Mouse (Mus musculus) right cerebral cortex, postnatal 14 days (tissue): Measurements from ENCODE around the gene Psmb3.
"Not testable (repeated sequence)": the region's sequence is repeated elsewhere in the genome, so short reads cannot be mapped to it uniquely, and the experiment has no call there.

Experiments used
- DNase-seq: peaks from one replicate; pipeline ENCODE4 v3.0.0; 2022

Gene Psmb3

GRCm38 (mm10) chr11:97703039-97703826 is at the start of gene Psmb3:
Gene Psmb3 (plus strand): TSS chr11:97703399.
- DNase-seq, result peak; percentile 99

DNA sequence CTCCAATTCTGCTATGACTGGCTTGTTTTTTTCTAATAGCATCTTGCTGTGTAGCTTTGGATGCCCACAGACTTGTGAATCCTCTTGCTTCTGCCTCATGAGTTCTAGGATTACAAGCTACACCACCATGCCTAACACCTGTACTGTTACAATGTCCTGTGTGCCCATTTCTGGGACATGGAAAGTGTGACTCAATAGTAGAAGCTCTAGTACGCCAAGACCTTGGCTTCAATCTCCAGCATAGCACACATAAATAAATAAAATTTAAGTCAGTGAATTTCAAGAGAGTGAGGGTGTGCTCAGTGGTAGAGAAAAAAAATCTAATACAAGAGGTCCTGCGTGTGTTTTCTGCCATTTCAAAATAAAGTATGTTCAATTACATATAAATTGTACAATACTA is 49.0 kb upstream of the Psmb3 start:
- no peak for DNase-seq

- DNase-seq, result no peak
These were observed 46.8 kb upstream of the Psmb3 start for GRCm38 (mm10) chr11:97656269-97656971.

DNA sequence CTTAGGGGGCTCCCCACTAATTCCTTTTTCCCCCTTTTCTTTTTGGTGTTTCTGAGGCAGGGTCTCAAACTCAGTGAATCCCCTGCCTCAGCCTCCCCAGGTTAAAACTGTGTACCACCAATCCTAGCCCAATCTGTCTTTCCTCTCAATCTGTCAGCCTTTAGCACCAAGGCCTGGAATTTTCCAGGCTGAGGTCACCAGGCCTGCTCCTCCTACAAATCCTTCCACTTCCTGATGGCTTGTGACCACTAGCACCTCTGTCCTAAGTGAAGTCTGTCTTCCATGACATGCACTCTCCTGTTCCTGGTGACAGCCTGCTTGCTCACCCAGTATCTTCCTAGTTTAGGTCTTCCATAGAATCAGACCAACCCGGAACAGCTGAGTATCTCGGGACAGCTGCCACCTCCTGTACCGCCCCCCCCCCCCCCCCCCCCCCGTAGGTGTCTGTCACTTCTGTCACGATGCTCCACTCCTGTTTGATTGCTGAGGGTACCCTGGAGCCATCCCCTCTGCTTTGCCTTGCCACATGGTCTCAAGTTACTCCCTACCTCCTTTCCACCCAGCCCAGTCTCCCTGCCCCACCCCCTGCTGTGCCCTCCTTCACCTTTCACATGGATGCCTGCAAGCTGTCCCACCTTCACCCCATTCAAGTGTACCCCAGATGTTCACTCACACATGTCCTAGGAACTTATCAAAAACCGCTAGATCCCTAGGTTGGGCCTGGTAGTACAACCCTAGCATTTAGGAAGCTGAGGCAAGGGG is 45.8 kb upstream of the Psmb3 start:
- no peak for DNase-seq

GRCm38 (mm10) chr11:97657967-97658366 is 45.2 kb upstream of the Psmb3 start:
- DNase-seq, result not testable (repeated sequence)

- DNase-seq, result no peak
These were observed 44.4 kb upstream of the Psmb3 start for GRCm38 (mm10) chr11:97658751-97659266.

DNA sequence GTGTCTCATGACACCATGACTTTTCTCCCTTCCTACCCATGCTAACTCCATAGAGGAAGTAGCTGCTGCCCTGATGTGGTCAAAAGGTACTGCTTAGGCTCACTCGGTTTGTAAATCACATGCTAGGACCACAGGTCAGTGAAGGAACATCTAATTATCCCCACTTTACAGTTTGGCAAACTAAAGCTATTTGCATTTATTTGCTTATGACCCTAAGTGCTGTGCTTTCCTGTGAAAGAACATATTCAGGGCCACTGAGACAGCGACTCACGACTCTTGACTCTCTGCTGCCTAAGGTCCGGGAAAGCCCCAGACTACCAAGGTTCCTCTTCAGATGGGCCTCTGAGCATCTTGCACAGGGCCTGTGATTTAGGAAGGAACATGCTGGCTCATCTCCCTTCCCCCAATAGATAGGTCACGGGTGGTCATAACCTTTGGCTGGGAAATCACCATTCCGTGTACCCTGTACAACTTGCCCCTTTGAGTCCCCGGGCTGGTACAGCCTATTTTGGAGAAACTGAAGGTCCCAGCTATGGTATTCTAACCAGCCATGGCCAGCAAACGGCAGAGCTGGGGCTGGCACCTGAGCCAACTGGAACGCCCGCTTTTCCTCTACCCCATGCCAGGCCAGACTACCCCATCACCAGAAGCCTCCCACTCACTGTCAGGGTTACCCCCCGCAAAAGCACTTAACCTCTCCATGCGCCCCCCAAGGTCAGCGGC is 43.8 kb upstream of the Psmb3 start:
- DNase-seq, result no peak

GRCm38 (mm10) chr11:97659990-97660714 is 43.0 kb upstream of the Psmb3 start:
- peak; percentile 67 for DNase-seq

DNA sequence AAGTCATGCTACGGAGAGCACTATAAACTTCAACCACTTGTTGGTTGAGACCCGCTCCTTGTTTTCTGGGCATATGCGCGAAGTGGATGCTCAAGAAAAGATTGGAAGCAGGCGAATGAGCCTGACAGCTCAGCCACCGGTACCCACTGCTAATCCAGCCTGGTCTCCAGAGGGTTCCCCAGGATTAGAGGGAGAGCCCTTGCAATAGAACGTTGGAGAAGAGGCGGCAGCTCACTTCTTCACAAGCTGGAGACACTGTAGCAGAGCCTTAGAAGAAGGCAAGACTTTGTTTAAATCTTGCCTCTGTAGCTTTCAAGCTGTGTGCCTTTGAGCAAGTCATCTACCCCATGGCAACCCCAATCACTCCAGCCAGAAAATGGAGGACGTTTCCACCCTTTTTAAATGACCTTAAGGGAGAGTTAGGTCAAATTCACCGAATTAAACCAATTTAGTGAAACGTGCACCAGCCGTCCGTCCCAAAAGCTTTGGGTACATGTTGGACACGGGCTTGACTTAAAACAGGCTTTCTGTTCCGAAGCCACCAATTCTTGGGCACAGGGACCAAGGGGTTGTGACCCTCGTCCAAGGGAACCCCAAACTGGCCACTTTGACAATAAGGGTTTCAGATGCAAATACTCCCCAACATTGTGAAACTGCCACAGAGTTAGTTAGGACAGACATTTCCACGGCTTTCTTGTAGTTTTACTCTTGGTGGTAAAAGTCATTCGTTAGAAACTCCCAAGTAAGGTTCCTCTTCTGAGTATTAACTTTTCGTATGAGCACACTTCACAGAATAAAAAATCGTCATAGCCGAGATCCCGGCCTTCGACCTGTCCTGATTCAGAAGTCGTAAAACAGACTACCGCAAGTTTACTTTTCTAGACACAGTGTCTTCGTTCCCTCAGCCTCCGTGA is 42.2 kb upstream of the Psmb3 start:
- no peak for DNase-seq

DNA sequence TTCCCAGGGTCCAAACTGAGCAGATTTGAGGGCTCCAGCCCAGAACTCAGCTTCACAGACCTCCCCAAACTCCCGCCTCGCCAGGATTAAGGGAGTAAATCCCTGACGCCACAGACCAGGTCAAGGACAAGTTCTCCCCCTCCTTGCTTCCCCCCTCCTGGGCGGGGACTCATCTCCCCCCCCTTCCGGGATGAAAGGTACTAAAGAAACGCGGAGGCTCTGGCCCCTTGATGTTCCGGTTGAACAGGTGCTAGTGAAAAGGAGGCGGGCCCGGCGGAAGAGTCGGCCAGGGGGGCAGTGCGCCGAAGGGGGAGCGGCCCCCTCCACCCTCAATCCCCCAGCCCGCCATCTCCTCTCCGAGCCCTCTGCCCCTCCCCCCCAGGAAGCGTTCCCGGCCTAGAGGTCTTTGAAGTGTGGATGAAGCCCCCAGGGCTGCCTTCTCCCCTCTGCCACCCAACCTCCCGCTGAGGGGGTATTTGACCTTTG is 41.5 kb upstream of the Psmb3 start:
- DNase-seq, result no peak

- no peak for DNase-seq
These were observed 40.8 kb upstream of the Psmb3 start for GRCm38 (mm10) chr11:97662207-97662892.

- peak; percentile 77 for DNase-seq
These were observed 40.2 kb upstream of the Psmb3 start, which contains the start of gene Mllt6 for GRCm38 (mm10) chr11:97662893-97663527. Gene Mllt6 (plus strand): TSS chr11:97663414.

DNA sequence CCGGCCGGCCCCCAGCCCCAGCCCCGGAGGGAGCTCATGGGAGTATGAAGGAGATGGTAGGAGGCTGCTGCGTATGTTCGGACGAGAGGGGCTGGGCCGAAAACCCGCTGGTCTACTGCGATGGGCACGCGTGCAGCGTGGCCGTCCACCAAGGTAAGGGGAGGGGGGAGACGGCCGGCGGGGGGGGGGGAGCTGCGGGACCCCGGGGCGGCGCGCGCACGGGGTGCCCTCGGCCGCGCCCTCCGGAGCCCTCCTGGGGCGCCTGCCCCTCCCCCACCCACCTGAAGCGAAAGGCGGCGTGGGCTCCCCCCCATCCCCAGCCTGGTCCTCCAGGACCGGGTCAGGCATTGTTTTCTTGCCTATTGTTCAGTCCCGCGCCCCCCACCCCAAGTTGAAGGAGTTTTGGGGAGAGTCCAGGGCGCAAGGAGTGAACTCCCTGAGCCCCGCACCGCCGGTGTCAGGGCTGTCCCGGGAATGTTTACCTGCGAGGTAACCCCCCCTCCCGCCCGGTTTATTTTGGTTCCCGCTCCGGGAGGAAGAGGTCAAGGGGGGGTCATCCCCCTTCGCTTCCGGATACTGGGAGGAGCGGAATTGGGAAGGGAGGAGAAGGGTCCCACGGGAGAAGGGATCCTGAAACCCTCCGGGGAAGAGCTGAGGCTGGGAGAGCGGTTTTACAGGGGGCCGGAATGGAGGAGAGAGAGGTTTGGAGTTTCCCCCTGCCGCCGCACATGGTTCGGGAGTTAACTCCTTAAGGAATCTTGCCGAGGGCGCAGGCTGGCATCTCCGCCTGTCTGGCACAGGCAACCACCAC is 39.5 kb upstream of the Psmb3 start:
- DNase-seq, result no peak

DNA sequence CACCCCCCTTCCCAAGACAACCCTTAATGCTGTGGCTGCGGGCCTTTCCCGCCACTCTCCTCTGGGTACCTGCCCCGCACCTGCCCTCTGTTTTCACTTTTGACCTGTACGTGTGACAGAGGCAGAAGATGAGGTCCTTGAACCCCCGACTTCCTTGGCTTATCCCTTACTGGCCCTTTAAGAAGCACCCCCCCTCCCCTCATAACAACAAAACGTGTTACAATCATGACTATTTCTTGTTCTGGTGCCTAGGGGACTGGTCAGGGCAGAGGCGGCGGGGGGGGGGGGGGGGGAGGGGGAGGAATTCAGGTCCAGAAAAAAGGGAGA is 38.9 kb upstream of the Psmb3 start:
- no peak for DNase-seq

- no peak for DNase-seq
These were observed 38.4 kb upstream of the Psmb3 start for GRCm38 (mm10) chr11:97664771-97665240.

DNA sequence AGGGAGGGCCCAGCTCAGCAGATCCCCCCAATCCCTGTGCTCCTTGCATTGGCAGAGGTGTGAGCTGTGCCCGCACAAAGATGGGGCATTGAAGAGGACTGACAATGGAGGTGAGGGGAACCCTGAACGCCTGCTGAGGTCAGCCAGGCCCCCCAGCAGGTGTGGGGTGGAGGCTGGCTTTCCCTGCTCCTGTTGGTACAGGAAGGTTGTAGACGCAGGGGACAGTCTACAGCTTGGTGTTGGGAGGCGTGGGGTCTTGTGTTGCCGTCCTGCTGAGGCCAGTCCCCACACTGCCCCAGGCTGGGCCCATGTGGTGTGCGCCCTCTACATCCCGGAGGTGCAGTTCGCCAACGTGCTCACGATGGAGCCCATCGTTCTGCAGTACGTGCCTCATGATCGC is 37.8 kb upstream of the Psmb3 start:
- no peak for DNase-seq

- no peak for DNase-seq
These were observed 37.0 kb upstream of the Psmb3 start for GRCm38 (mm10) chr11:97666221-97666620.

DNA sequence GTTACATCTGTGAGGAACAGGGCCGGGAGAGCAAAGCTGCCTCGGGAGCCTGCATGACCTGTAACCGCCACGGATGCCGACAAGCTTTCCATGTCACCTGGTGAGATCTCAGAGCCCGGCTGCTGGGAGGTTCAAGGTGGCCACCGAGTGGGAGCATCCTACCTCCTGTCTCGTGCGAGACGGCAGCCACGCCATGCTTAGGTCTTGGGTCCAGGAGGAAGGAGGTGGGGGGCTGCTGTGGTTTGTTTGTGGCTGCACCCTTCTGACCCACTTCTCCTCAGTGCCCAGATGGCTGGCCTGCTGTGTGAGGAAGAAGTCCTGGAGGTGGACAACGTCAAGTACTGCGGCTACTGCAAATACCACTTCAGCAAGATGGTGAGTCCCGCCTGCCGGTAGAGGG is 36.4 kb upstream of the Psmb3 start:
- no peak for DNase-seq

DNA sequence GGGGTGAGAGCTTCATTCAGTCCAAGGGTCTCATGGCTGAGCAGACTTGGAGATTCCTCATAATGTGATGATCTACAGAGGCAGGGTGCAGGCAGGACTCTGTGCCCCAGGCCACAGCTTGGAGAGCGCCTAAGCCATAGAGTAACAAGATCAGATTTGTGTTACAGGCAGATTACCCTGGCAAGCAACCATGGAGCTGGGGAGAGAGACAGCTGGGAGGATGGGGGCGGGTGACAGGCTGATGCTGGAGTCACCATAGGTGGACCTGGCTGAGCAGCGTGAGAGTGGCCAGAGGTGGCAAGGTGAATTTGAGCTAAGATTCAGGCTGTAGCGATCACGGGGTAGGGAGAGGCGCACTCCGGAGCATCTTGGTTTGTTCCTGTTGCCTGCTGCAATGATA is 35.0 kb upstream of the Psmb3 start:
- no peak for DNase-seq
